ENCODE assay signal across 8 mouse cellular contexts in genomic region chr4:101366905-101367679, GRCm38 (mm10). TPM values are rescaled to one million over a fixed set of nuclear protein-coding genes. Genes with fewer than 3 reads are reported as not detected.
A peak's percentile ranks its signal among the peaks of the same experiment; 100 is the strongest.
DNase-seq lines count a peak whose midpoint lies in the region; ATAC-seq and TF ChIP-seq lines count a peak whose summit lies in the region.
"Had no signal": no experiment of that assay in that cellular context is flagged by ENCODE, and none has a peak within 500 bp of the region (broad histone marks: within the 10 kb centered on the region; RNA-seq: fewer than 3 reads in every experiment).

No protein-coding gene starts in this region.

- ATAC-seq in neutrophil, adult 5-6 weeks (ENCODE audit: extremely low read depth, insufficient number of reproducible peaks, low FRiP score, poor library complexity, severe bottlenecking): peak; percentile 56; the same call in 1 of the 2 replicates

- peak; percentile 52; the same call in 1 of the 2 replicates for TF ChIP-seq CTCF in cortical plate, adult 2 months (IDR thresholded peaks at IDR 0.05; ENCODE audit: extremely low read depth, insufficient read depth, low read length)
- TF ChIP-seq CTCF in lung, adult 2 months (IDR thresholded peaks at IDR 0.05; ENCODE audit: insufficient read depth, low read length): peak; percentile 38; the same call in 1 of the 2 replicates

- no peaks in the 10 kb centered on the region for H3K4me1 ChIP-seq in cortical plate, adult 2 months (ENCODE audit: control insufficient read depth, insufficient read depth, low read length)
- no peaks in the 10 kb centered on the region for H3K4me1 ChIP-seq in lung, adult 2 months (ENCODE audit: control insufficient read depth, insufficient read depth, low read length)

- H3K4me3 ChIP-seq in cortical plate, adult 2 months (ENCODE audit: insufficient read depth, low read length): no peak overlapping the region
- no peak overlapping the region for H3K4me3 ChIP-seq in lung, adult 2 months (replicated peaks; ENCODE audit: extremely low read depth, low read depth, low read length)

- no peak for TF ChIP-seq POLR2A in cortical plate, adult 2 months (IDR thresholded peaks at IDR 0.05; ENCODE audit: extremely low read depth, insufficient read depth, low read length)
- no peak for TF ChIP-seq POLR2A in lung, adult 2 months (IDR thresholded peaks at IDR 0.05; ENCODE audit: borderline replicate concordance, extremely low read depth, low read depth, low read length)

- WGBS in lung, adult 2 months: 48% methylated on average over 13 of the region's 13 CpGs

- peak; percentile 47 for DNase-seq in ovary, postnatal 14 days (ENCODE audit: low spot score)
- no peak for DNase-seq in ovary, postnatal 10 days (ENCODE audit: low spot score)
- peak; percentile 64 for DNase-seq in T-cell, adult 2 months (ENCODE audit: low spot score)
- peak; percentile 52 for DNase-seq in hindlimb bud, embryonic 11.5 days (ENCODE audit: extremely low spot score, low read depth, low spot score)
- DNase-seq in lung, adult 2 months: no peak

- no peak overlapping the region for H3K27ac ChIP-seq in cortical plate, adult 2 months (ENCODE audit: insufficient read depth, low read length)
- H3K27ac ChIP-seq: macrophage had no signal

RNA-seq across cellular contexts. Expression of gene Ak4, which starts 52.0 kb away (rescaled TPM):
- 31.7 and 33.6 TPM in 2 replicates for polyA plus RNA-seq in cortical plate, adult 2 months (2012; rRNA removed)
- 1.6 and 1.7 TPM in 2 replicates for polyA plus RNA-seq in lung, adult 2 months (2012; rRNA removed)
- 0.12 TPM in 1 of 2 replicates, not detected in the other for total RNA-seq in neutrophil, adult 5-6 weeks (2017)

Comparison
In these comparisons a context has a peak if more than half of its experiments do, and no peak if none do; other contexts are left out.
1. DNase-seq: peak in ovary, postnatal 14 days (single experiment), T-cell, adult 2 months (single experiment) and hindlimb bud, embryonic 11.5 days (single experiment); none in ovary, postnatal 10 days (single experiment) and lung, adult 2 months (single experiment).
2. RNA of gene Ak4, which starts 52.0 kb away (polyA plus RNA-seq): 31.7 to 33.6 TPM in cortical plate, adult 2 months; 1.6 to 1.7 TPM in lung, adult 2 months; every median in the first group is over 10 times any median in the second.